Mouse (Mus musculus): ENCODE results near the gene Pla2g12b.

Pla2g12b gene

GRCm38 (mm10) chr10:59416623-59417022 lies 13.2 kb downstream of the Pla2g12b start:
- DNase-seq: no peak

GRCm38 (mm10) chr10:59419516-59419915 lies 16.1 kb downstream of the Pla2g12b start:
- no peak for DNase-seq

- DNase-seq: no peak
These were observed 21.0 kb downstream of the Pla2g12b start for GRCm38 (mm10) chr10:59424453-59424852.

GRCm38 (mm10) chr10:59425369-59425768 lies 21.9 kb downstream of the Pla2g12b start:
- peak; percentile 63 for DNase-seq

GRCm38 (mm10) chr10:59426371-59426770 lies 22.9 kb downstream of the Pla2g12b start:
- DNase-seq: no peak

- no peak for DNase-seq
These were observed 26.1 kb downstream of the Pla2g12b start for GRCm38 (mm10) chr10:59429448-59430135.

- no peak for DNase-seq
These were observed 27.3 kb downstream of the Pla2g12b start for GRCm38 (mm10) chr10:59430701-59431218.

GRCm38 (mm10) chr10:59435746-59436145 lies 32.3 kb downstream of the Pla2g12b start:
- DNase-seq: no peak

- no peak for DNase-seq
These were observed 35.2 kb downstream of the Pla2g12b start for GRCm38 (mm10) chr10:59438651-59439050.

GRCm38 (mm10) chr10:59439508-59439931 lies 36.1 kb downstream of the Pla2g12b start:
- peak; percentile 52 for DNase-seq

GRCm38 (mm10) chr10:59440177-59440576 lies 36.7 kb downstream of the Pla2g12b start:
- no peak for DNase-seq

GRCm38 (mm10) chr10:59441735-59442134 lies 38.3 kb downstream of the Pla2g12b start, which contains the start of gene Oit3:
Gene Oit3, minus strand, starts transcription at chr10:59441778.
- DNase-seq: no peak

GRCm38 (mm10) chr10:59443212-59443611 lies 39.8 kb downstream of the Pla2g12b start:
- no peak for DNase-seq

GRCm38 (mm10) chr10:59444106-59444505 lies 40.6 kb downstream of the Pla2g12b start:
- no peak for DNase-seq

GRCm38 (mm10) chr10:59444635-59445034 lies 41.2 kb downstream of the Pla2g12b start:
- no peak for DNase-seq

GRCm38 (mm10) chr10:59446911-59447437 lies 43.5 kb downstream of the Pla2g12b start:
- no peak for DNase-seq

- no peak for DNase-seq
These were observed 44.1 kb downstream of the Pla2g12b start for GRCm38 (mm10) chr10:59447546-59447945.

- no peak for DNase-seq
These were observed 48.4 kb downstream of the Pla2g12b start for GRCm38 (mm10) chr10:59451839-59452238.

- no peak for DNase-seq
These were observed 51.2 kb downstream of the Pla2g12b start for GRCm38 (mm10) chr10:59454631-59455030.

GRCm38 (mm10) chr10:59459767-59460166 lies 56.3 kb downstream of the Pla2g12b start:
- no peak for DNase-seq

GRCm38 (mm10) chr10:59462307-59462706 lies 58.8 kb downstream of the Pla2g12b start:
- no peak for DNase-seq

- DNase-seq: no peak
These were observed 62.1 kb downstream of the Pla2g12b start for GRCm38 (mm10) chr10:59465546-59465945.

GRCm38 (mm10) chr10:59466626-59467025 lies 63.2 kb downstream of the Pla2g12b start:
- no peak for DNase-seq

- no peak for DNase-seq
These were observed 63.8 kb downstream of the Pla2g12b start for GRCm38 (mm10) chr10:59467297-59467696.
